Mouse (Mus musculus) liver, adult 2 months (tissue): Measurements from ENCODE around the gene Ppp1r3c. TPM values are rescaled to one million over a fixed set of nuclear protein-coding genes. Genes with fewer than 3 reads are reported as not detected.

Source experiments
- DNase-seq: peaks from one replicate; pipeline ENCODE4 v3.0.0-alpha.2; 2011; ENCODE audit warnings: low read depth, low spot score; ENCODE audit errors: extremely low read depth
- H3K27ac ChIP-seq: fragments of 200-500 bp; replicated peaks from 2 replicates; pipeline ENCODE4 v1.5.1; 2012; ENCODE audit warnings: low read depth, mild to moderate bottlenecking, control low read depth, inconsistent platforms, low read length; ENCODE audit not compliant: insufficient read depth
- H3K27me3 ChIP-seq: fragments of 200-500 bp; 2 replicates; pipeline ENCODE4 v1.6.1; 2012; ENCODE audit warnings: mild to moderate bottlenecking, moderate library complexity, low read length, inconsistent platforms; ENCODE audit not compliant: control insufficient read depth, insufficient read depth
- H3K36me3 ChIP-seq: fragments of 200-500 bp; 2 replicates; pipeline ENCODE4 v1.6.1; 2012; ENCODE audit warnings: low read length, inconsistent platforms; ENCODE audit not compliant: control insufficient read depth, insufficient read depth
- H3K4me1 ChIP-seq: fragments of 200-500 bp; 2 replicates; pipeline ENCODE4 v1.6.1; 2011; ENCODE audit warnings: low read length; ENCODE audit not compliant: control insufficient read depth, insufficient read depth
- H3K4me3 ChIP-seq: fragments of 200-500 bp; 2 replicates; pipeline ENCODE4 v1.5.1; 2011; ENCODE audit warnings: low read depth, mild to moderate bottlenecking, control low read depth, low read length, moderate library complexity; ENCODE audit not compliant: insufficient read depth
- H3K79me2 ChIP-seq: fragments of 200-500 bp; 2 replicates; pipeline ENCODE4 v1.6.1; 2012; ENCODE audit warnings: inconsistent platforms, mild to moderate bottlenecking, low read length, moderate library complexity; ENCODE audit not compliant: control insufficient read depth, insufficient read depth
- H3K9ac ChIP-seq: fragments of 200-500 bp; 2 replicates; pipeline ENCODE4 v1.6.1; 2012; ENCODE audit warnings: low read depth, mild to moderate bottlenecking, control low read depth, inconsistent platforms, low read length
- CTCF ChIP-seq: fragments of 200-500 bp; IDR thresholded peaks from 2 replicates; pipeline ENCODE4 v1.5.1; 2011; ENCODE audit warnings: low read depth, low read length, control low read depth
- POLR2A ChIP-seq: fragments of 200-500 bp; IDR thresholded peaks from 2 replicates; pipeline ENCODE4 v1.6.1; 2011; ENCODE audit warnings: low read length, control low read depth; ENCODE audit not compliant: insufficient read depth; ENCODE audit errors: extremely low read depth
- WGBS: fragments of 180-500 bp; shearing (Covaris S2); methylation state at CpG from one replicate; pipeline ENCODE4 v1.1.7; 2018; 5-methylcytosine and 5-hydroxymethylcytosine counted together
- polyA plus RNA-seq: library from polyadenylated mRNA; depleted of rRNA; stranded (reverse); fragments of >200 nt; gene quantifications from 2 replicates; pipeline ENCODE4 v1.2.3, GENCODE M21; 2012
- total RNA-seq: library from RNA; depleted of rRNA; stranded (reverse); fragments of >200 nt; gene quantifications from 2 replicates; pipeline ENCODE4 v1.2.3, GENCODE M21; 2014

Gene Ppp1r3c
- total and polyA plus RNA-seq, 2 experiments: 23.3 to 39.9 TPM

GRCm38 (mm10) chr19:36739566-36740211 is 3.2 kb upstream of the Ppp1r3c start:
- Histone ChIP-seq H3K36me3 (no peaks in the 10 kb centered on the region), H3K27ac (no peak overlapping the region), H3K4me1 (peaks cover 2% of the 10 kb centered on the region; the same call in 1 of the 2 replicates), H3K9ac (no peak overlapping the region), H3K27me3 (no peaks in the 10 kb centered on the region), H3K4me3 (no peak overlapping the region), H3K79me2 (no peaks in the 10 kb centered on the region; the same call in 1 of the 2 replicates)
- whole genome bisulfite sequencing: 56% methylated on average over 7 of the region's 7 CpGs
- TF ChIP-seq POLR2A (no peak), CTCF (peak; percentile 43)
- peak; percentile 43 for DNase-seq

GRCm38 (mm10) chr19:36738009-36738408 is 1.6 kb upstream of the Ppp1r3c start:
- Histone ChIP-seq H3K27me3 (no peaks in the 10 kb centered on the region), H3K4me1 (peaks cover 13% of the 10 kb centered on the region), H3K4me3 (no peak overlapping the region), H3K27ac (no peak overlapping the region), H3K9ac (no peak overlapping the region), H3K79me2 (no peaks in the 10 kb centered on the region; the same call in 1 of the 2 replicates), H3K36me3 (no peaks in the 10 kb centered on the region; the same call in 1 of the 2 replicates)
- TF ChIP-seq CTCF (peak; percentile 53), POLR2A (no peak)
- DNase-seq: no peak
- WGBS: 90% methylated on average over 5 of the region's 5 CpGs

GRCm38 (mm10) chr19:36737087-36737486 is 634 bp upstream of the Ppp1r3c start:
- 8% methylated on average over 6 of the region's 6 CpGs for WGBS
- peak overlapping the region; percentile 85 for H3K27ac ChIP-seq
- peak overlapping the region; percentile 54 for H3K9ac ChIP-seq

GRCm38 (mm10) chr19:36734308-36735038 is 2.0 kb downstream of the Ppp1r3c start:
- Histone ChIP-seq H3K36me3 (peaks cover 5% of the 10 kb centered on the region), H3K9ac (no peak overlapping the region), H3K27ac (peak overlapping the region; percentile 90), H3K27me3 (no peaks in the 10 kb centered on the region), H3K79me2 (no peaks in the 10 kb centered on the region; the same call in 1 of the 2 replicates), H3K4me3 (peak overlapping the region; percentile 45), H3K4me1 (peaks cover 22% of the 10 kb centered on the region)
- TF ChIP-seq CTCF: peak; percentile 13; the same call in 1 of the 2 replicates
- TF ChIP-seq POLR2A: no peak
- peak; percentile 84 for DNase-seq
- WGBS: 22% methylated on average over 10 of the region's 10 CpGs

More at GRCm38 (mm10) chr19:36737087-36737486, 634 bp upstream of the Ppp1r3c start:
- Histone ChIP-seq H3K27me3 (no peaks in the 10 kb centered on the region), H3K4me3 (peak overlapping the region; percentile 70), H3K4me1 (peaks cover 20% of the 10 kb centered on the region), H3K79me2 (no peaks in the 10 kb centered on the region; the same call in 1 of the 2 replicates), H3K36me3 (peaks cover 4% of the 10 kb centered on the region)
- peak; percentile 80 for DNase-seq
- TF ChIP-seq POLR2A (no peak), CTCF (no peak)

- no peaks in the 10 kb centered on the region; the same call in 1 of the 2 replicates for H3K79me2 ChIP-seq
- DNase-seq: peak; percentile 92
- H3K4me1 ChIP-seq: peaks cover 22% of the 10 kb centered on the region
- 38% methylated on average over 16 of the region's 16 CpGs for whole genome bisulfite sequencing
- 0 out of 2 replicates have a peak overlapping the region, but pooled peaks have one; percentile 13 for H3K4me3 ChIP-seq
- H3K36me3 ChIP-seq: peaks cover 5% of the 10 kb centered on the region
- H3K27me3 ChIP-seq: no peaks in the 10 kb centered on the region
- H3K27ac ChIP-seq: peak overlapping the region; percentile 90
- TF ChIP-seq CTCF (no peak), POLR2A (no peak)
- H3K9ac ChIP-seq: peak overlapping the region; percentile 31
These were observed 3.1 kb downstream of the Ppp1r3c start for GRCm38 (mm10) chr19:36733191-36733943.
